In genomic region chr9:61991158-61991557, GRCm38 (mm10) we compare ENCODE assay signal across 18 mouse cellular contexts.
"Had no signal": no experiment of that assay in that cellular context is flagged by ENCODE, and none has a peak within 500 bp of the region (broad histone marks: within the 10 kb centered on the region; RNA-seq: fewer than 3 reads in every experiment).

No protein-coding gene starts in this region.

- H3K9ac ChIP-seq: limb, embryonic 13.5 days; liver, embryonic 12.5 days; liver, embryonic 15.5 days had no signal

- H3K27me3 ChIP-seq: liver, embryonic 12.5 days; liver, embryonic 15.5 days had no signal

- ATAC-seq: intestine, postnatal 0 days; liver, embryonic 12.5 days had no signal

- H3K4me1 ChIP-seq: limb, embryonic 10.5 days; limb, embryonic 13.5 days; liver, embryonic 12.5 days; liver, embryonic 15.5 days; megakaryocyte, embryonic 14.5 days had no signal

- H3K27ac ChIP-seq: kidney, postnatal 0 days; layer of hippocampus, adult 2 months; limb, embryonic 10.5 days; limb, embryonic 13.5 days; liver, embryonic 12.5 days; liver, embryonic 15.5 days; macrophage; midbrain, embryonic 10.5 days had no signal

- H3K36me3 ChIP-seq: limb, embryonic 10.5 days; limb, embryonic 13.5 days; liver, embryonic 12.5 days; liver, embryonic 15.5 days; midbrain, embryonic 10.5 days had no signal

- H3K4me3 ChIP-seq: layer of hippocampus, adult 2 months; limb, embryonic 10.5 days; limb, embryonic 13.5 days; liver, embryonic 12.5 days; liver, embryonic 15.5 days; megakaryocyte, embryonic 14.5 days; midbrain, embryonic 10.5 days had no signal

- DNase-seq: kidney, adult 2 months; kidney, postnatal 25 days; layer of hippocampus, adult 9-11 months; liver; lung, adult 18-20 months; midbrain, embryonic 14.5 days; thymus, adult 18-20 months; thymus, postnatal 36 days had no signal

- H3K9me3 ChIP-seq: limb, embryonic 10.5 days; limb, embryonic 13.5 days; liver, embryonic 12.5 days; liver, embryonic 15.5 days; midbrain, embryonic 10.5 days had no signal

- H3K4me2 ChIP-seq: limb, embryonic 13.5 days; liver, embryonic 12.5 days; liver, embryonic 15.5 days had no signal
